Mouse (Mus musculus): ENCODE measurements around the gene Ubr2. TPM values are rescaled to one million over a fixed set of nuclear protein-coding genes. Genes with fewer than 3 reads are reported as not detected.

Gene Ubr2
- polyA plus RNA-seq, 1 experiment: 25.3 TPM

- Histone ChIP-seq H3K36me3 (ENCODE audit: control insufficient read depth, insufficient read depth, low read length) (peaks cover 9% of the 10 kb centered on the region), H3K27me3 (replicated peaks; ENCODE audit: control insufficient read depth, insufficient read depth, low read length) (no peaks in the 10 kb centered on the region), H3K27ac (ENCODE audit: insufficient read depth, low read depth, low read length) (no peak overlapping the region), H3K4me1 (ENCODE audit: control insufficient read depth, insufficient read depth, low read length) (no peaks in the 10 kb centered on the region), H3K4me3 (ENCODE audit: insufficient read depth, low read depth, low read length) (no peak overlapping the region)
- 81% methylated on average over 2 of the region's 2 CpGs for WGBS
- DNase-seq: no peak
- TF ChIP-seq POLR2A (IDR thresholded peaks at IDR 0.05; ENCODE audit: low read depth, low read length) (no peak), CTCF (conservative IDR thresholded peaks at IDR 0.05; ENCODE audit: insufficient read depth, insufficient read length, low read depth, low read length) (0 out of 2 replicates have a peak, but pooled peaks have one; percentile 19)
These were observed 52.3 kb downstream of the Ubr2 start for GRCm38 (mm10) chr17:46958045-46958444.

GRCm38 (mm10) chr17:46946276-46946675 lies 64.1 kb downstream of the Ubr2 start:
- WGBS: 94% methylated on average over 9 of the region's 9 CpGs
- no peak for DNase-seq
- TF ChIP-seq CTCF (conservative IDR thresholded peaks at IDR 0.05; ENCODE audit: insufficient read depth, insufficient read length, low read depth, low read length) (no peak), POLR2A (IDR thresholded peaks at IDR 0.05; ENCODE audit: low read depth, low read length) (no peak)
- no peaks in the 10 kb centered on the region for H3K27me3 ChIP-seq (replicated peaks; ENCODE audit: control insufficient read depth, insufficient read depth, low read length)
- peaks cover 8% of the 10 kb centered on the region for H3K36me3 ChIP-seq (ENCODE audit: control insufficient read depth, insufficient read depth, low read length)
- H3K27ac ChIP-seq (ENCODE audit: insufficient read depth, low read depth, low read length): no peak overlapping the region
- H3K4me1 ChIP-seq (ENCODE audit: control insufficient read depth, insufficient read depth, low read length): no peaks in the 10 kb centered on the region
- H3K4me3 ChIP-seq (ENCODE audit: insufficient read depth, low read depth, low read length): no peak overlapping the region

GRCm38 (mm10) chr17:46942421-46942820 lies 67.9 kb downstream of the Ubr2 start:
- WGBS: 96% methylated on average over 9 of the region's 9 CpGs
- no peak overlapping the region for H3K27ac ChIP-seq (ENCODE audit: insufficient read depth, low read depth, low read length)

GRCm38 (mm10) chr17:46940461-46940860 lies 69.9 kb downstream of the Ubr2 start:
- Histone ChIP-seq H3K27me3 (replicated peaks; ENCODE audit: control insufficient read depth, insufficient read depth, low read length) (no peaks in the 10 kb centered on the region), H3K4me3 (ENCODE audit: insufficient read depth, low read depth, low read length) (no peak overlapping the region), H3K27ac (ENCODE audit: insufficient read depth, low read depth, low read length) (no peak overlapping the region), H3K36me3 (ENCODE audit: control insufficient read depth, insufficient read depth, low read length) (peaks cover 6% of the 10 kb centered on the region), H3K4me1 (ENCODE audit: control insufficient read depth, insufficient read depth, low read length) (no peaks in the 10 kb centered on the region)
- TF ChIP-seq POLR2A (IDR thresholded peaks at IDR 0.05; ENCODE audit: low read depth, low read length): no peak
- no peak for TF ChIP-seq CTCF (conservative IDR thresholded peaks at IDR 0.05; ENCODE audit: insufficient read depth, insufficient read length, low read depth, low read length)
- DNase-seq: no peak
- WGBS: 92% methylated on average over 8 of the region's 8 CpGs

More at GRCm38 (mm10) chr17:46942421-46942820, 67.9 kb downstream of the Ubr2 start:
- TF ChIP-seq POLR2A (IDR thresholded peaks at IDR 0.05; ENCODE audit: low read depth, low read length) (no peak), CTCF (conservative IDR thresholded peaks at IDR 0.05; ENCODE audit: insufficient read depth, insufficient read length, low read depth, low read length) (no peak)
- Histone ChIP-seq H3K27me3 (replicated peaks; ENCODE audit: control insufficient read depth, insufficient read depth, low read length) (no peaks in the 10 kb centered on the region), H3K36me3 (ENCODE audit: control insufficient read depth, insufficient read depth, low read length) (peaks cover 9% of the 10 kb centered on the region), H3K4me3 (ENCODE audit: insufficient read depth, low read depth, low read length) (no peak overlapping the region), H3K4me1 (ENCODE audit: control insufficient read depth, insufficient read depth, low read length) (no peaks in the 10 kb centered on the region)
- DNase-seq: no peak

DNA sequence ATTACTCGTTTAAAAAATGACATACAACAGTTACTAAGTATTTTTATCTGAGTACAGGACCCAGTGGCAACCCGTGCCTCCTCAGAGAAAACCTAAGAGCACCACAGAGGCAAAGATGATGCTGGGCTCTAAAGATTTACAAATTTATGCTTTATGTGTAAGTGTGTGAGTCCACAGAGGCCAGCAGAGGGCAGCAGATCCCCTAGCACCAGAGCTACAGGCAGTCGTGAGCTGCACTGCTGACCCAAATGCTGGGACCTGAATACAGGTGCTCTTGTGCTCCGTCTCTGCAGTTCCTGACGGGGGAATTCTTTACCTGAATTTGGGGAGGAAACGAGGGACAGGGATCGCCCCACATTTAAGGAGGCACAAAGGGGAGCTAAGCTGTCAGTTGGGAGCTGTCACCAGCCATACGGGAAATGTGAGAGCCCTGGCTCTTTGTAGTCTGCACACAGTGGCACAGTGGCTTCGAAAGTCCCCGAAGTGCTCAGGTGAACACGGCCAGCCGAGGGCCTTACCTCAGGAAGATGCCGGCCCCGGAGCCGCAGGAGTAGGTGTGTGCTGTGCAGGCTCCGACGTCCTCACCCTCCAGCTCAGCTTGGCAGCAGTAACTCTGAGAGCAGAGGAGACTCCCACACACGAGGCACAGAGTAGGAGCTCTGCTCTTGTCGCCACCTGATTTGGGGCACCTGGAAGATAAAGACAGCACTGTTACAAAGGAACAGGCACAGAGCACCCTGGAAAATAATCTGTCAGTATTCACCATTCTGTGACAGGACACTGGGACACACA lies 76.6 kb downstream of the Ubr2 start:
- H3K27me3 ChIP-seq (replicated peaks; ENCODE audit: control insufficient read depth, insufficient read depth, low read length): no peaks in the 10 kb centered on the region
- H3K36me3 ChIP-seq (ENCODE audit: control insufficient read depth, insufficient read depth, low read length): peaks cover 15% of the 10 kb centered on the region
- WGBS: 79% methylated on average over 19 of the region's 19 CpGs
- H3K4me3 ChIP-seq (ENCODE audit: insufficient read depth, low read depth, low read length): no peak overlapping the region
- DNase-seq: peak; percentile 62
- no peak overlapping the region for H3K27ac ChIP-seq (ENCODE audit: insufficient read depth, low read depth, low read length)
- peak; percentile 77 for TF ChIP-seq CTCF (conservative IDR thresholded peaks at IDR 0.05; ENCODE audit: insufficient read depth, insufficient read length, low read depth, low read length)
- no peak for TF ChIP-seq POLR2A (IDR thresholded peaks at IDR 0.05; ENCODE audit: low read depth, low read length)
- no peaks in the 10 kb centered on the region for H3K4me1 ChIP-seq (ENCODE audit: control insufficient read depth, insufficient read depth, low read length)

- peaks cover 13% of the 10 kb centered on the region for H3K36me3 ChIP-seq (ENCODE audit: control insufficient read depth, insufficient read depth, low read length)
- H3K4me3 ChIP-seq (ENCODE audit: insufficient read depth, low read depth, low read length): no peak overlapping the region
- TF ChIP-seq POLR2A (IDR thresholded peaks at IDR 0.05; ENCODE audit: low read depth, low read length): no peak
- TF ChIP-seq CTCF (conservative IDR thresholded peaks at IDR 0.05; ENCODE audit: insufficient read depth, insufficient read length, low read depth, low read length): no peak
- H3K4me1 ChIP-seq (ENCODE audit: control insufficient read depth, insufficient read depth, low read length): no peaks in the 10 kb centered on the region
- H3K27ac ChIP-seq (ENCODE audit: insufficient read depth, low read depth, low read length): no peak overlapping the region
- no peak for DNase-seq
- WGBS: 90% methylated on average over 5 of the region's 5 CpGs
- H3K27me3 ChIP-seq (replicated peaks; ENCODE audit: control insufficient read depth, insufficient read depth, low read length): no peaks in the 10 kb centered on the region
These were observed 77.4 kb downstream of the Ubr2 start for GRCm38 (mm10) chr17:46932961-46933360.

GRCm38 (mm10) chr17:46929897-46930296 lies 80.5 kb downstream of the Ubr2 start:
- Histone ChIP-seq H3K36me3 (ENCODE audit: control insufficient read depth, insufficient read depth, low read length) (peaks cover 13% of the 10 kb centered on the region), H3K27ac (ENCODE audit: insufficient read depth, low read depth, low read length) (no peak overlapping the region), H3K27me3 (replicated peaks; ENCODE audit: control insufficient read depth, insufficient read depth, low read length) (no peaks in the 10 kb centered on the region), H3K4me3 (ENCODE audit: insufficient read depth, low read depth, low read length) (no peak overlapping the region), H3K4me1 (ENCODE audit: control insufficient read depth, insufficient read depth, low read length) (no peaks in the 10 kb centered on the region)
- no peak for TF ChIP-seq POLR2A (IDR thresholded peaks at IDR 0.05; ENCODE audit: low read depth, low read length)
- no peak for TF ChIP-seq CTCF (conservative IDR thresholded peaks at IDR 0.05; ENCODE audit: insufficient read depth, insufficient read length, low read depth, low read length)
- DNase-seq: peak; percentile 8
- 71% methylated on average over 7 of the region's 7 CpGs for WGBS
